Mouse (Mus musculus): Measurements from ENCODE around the gene Ncoa1. TPM values are rescaled to one million over a fixed set of nuclear protein-coding genes. Genes with fewer than 3 reads are reported as not detected.

Gene Ncoa1
- polyA plus RNA-seq, 1 experiment from 2014 or later, result 2.6 TPM

GRCm38 (mm10) chr12:4480250-4480649, 3.3 kb upstream of the Ncoa1 start:
- Histone ChIP-seq H3K4me3 (ENCODE audit: low read depth, low read length) (no peak overlapping the region), H3K9me3 (ENCODE audit: control insufficient read depth, low read length) (no peaks in the 10 kb centered on the region), H3K27ac (ENCODE audit: low read depth, low read length) (no peak overlapping the region), H3K4me2 (no peak overlapping the region), H3K4me1 (replicated peaks; ENCODE audit: control insufficient read depth, insufficient read depth, low read length) (peaks cover 7% of the 10 kb centered on the region), H3K9ac (ENCODE audit: low read depth, low read length) (no peak overlapping the region), H3K27me3 (replicated peaks; ENCODE audit: control insufficient read depth, insufficient read depth, low read length) (peaks cover 15% of the 10 kb centered on the region), H3K36me3 (ENCODE audit: control insufficient read depth, insufficient read depth, low read length) (no peaks in the 10 kb centered on the region)
- ATAC-seq (replicated peaks; ENCODE audit: low FRiP score) (no peak), DNase-seq (ENCODE audit: low spot score) (no peak)
- 83% methylated on average over 4 of the region's 4 CpGs for WGBS

- no peak for DNase-seq (ENCODE audit: low spot score)
- Histone ChIP-seq H3K27me3 (replicated peaks; ENCODE audit: control insufficient read depth, insufficient read depth, low read length) (peaks cover 22% of the 10 kb centered on the region), H3K27ac (ENCODE audit: low read depth, low read length) (no peak overlapping the region), H3K4me2 (no peak overlapping the region), H3K9ac (ENCODE audit: low read depth, low read length) (no peak overlapping the region), H3K9me3 (ENCODE audit: control insufficient read depth, low read length) (no peaks in the 10 kb centered on the region), H3K4me1 (replicated peaks; ENCODE audit: control insufficient read depth, insufficient read depth, low read length) (peaks cover 7% of the 10 kb centered on the region), H3K36me3 (ENCODE audit: control insufficient read depth, insufficient read depth, low read length) (no peaks in the 10 kb centered on the region), H3K4me3 (ENCODE audit: low read depth, low read length) (no peak overlapping the region)
- no peak for ATAC-seq (replicated peaks; ENCODE audit: low FRiP score)
- 76% methylated on average over 3 of the region's 3 CpGs for WGBS
Observed at GRCm38 (mm10) chr12:4479171-4479881, 2.3 kb upstream of the Ncoa1 start.

- no peak for ATAC-seq (replicated peaks; ENCODE audit: low FRiP score)
- no peaks in the 10 kb centered on the region for H3K9me3 ChIP-seq (ENCODE audit: control insufficient read depth, low read length)
Observed at GRCm38 (mm10) chr12:4477941-4478795, 1.2 kb upstream of the Ncoa1 start.

GRCm38 (mm10) chr12:4476291-4476831, 621 bp downstream of the Ncoa1 start:
- under 1% methylated on average over 47 of the region's 73 CpGs for WGBS
- ATAC-seq (replicated peaks; ENCODE audit: low FRiP score) (peak; percentile 75), DNase-seq (ENCODE audit: low spot score) (peak; percentile 69)
- Histone ChIP-seq H3K9me3 (ENCODE audit: control insufficient read depth, low read length) (no peaks in the 10 kb centered on the region), H3K4me3 (ENCODE audit: low read depth, low read length) (peak overlapping the region; percentile 95), H3K9ac (ENCODE audit: low read depth, low read length) (peak overlapping the region; percentile 87), H3K4me2 (peak overlapping the region; percentile 97), H3K27ac (ENCODE audit: low read depth, low read length) (peak overlapping the region; percentile 68; the same call in 1 of the 2 replicates), H3K4me1 (replicated peaks; ENCODE audit: control insufficient read depth, insufficient read depth, low read length) (peaks cover 7% of the 10 kb centered on the region), H3K36me3 (ENCODE audit: control insufficient read depth, insufficient read depth, low read length) (no peaks in the 10 kb centered on the region), H3K27me3 (replicated peaks; ENCODE audit: control insufficient read depth, insufficient read depth, low read length) (peaks cover 33% of the 10 kb centered on the region)

More at GRCm38 (mm10) chr12:4477941-4478795, 1.2 kb upstream of the Ncoa1 start:
- no peak for DNase-seq (ENCODE audit: low spot score)
- no peak overlapping the region for H3K4me2 ChIP-seq
- no peaks in the 10 kb centered on the region for H3K36me3 ChIP-seq (ENCODE audit: control insufficient read depth, insufficient read depth, low read length)
- H3K4me1 ChIP-seq (replicated peaks; ENCODE audit: control insufficient read depth, insufficient read depth, low read length), result peaks cover 7% of the 10 kb centered on the region
- peaks cover 33% of the 10 kb centered on the region for H3K27me3 ChIP-seq (replicated peaks; ENCODE audit: control insufficient read depth, insufficient read depth, low read length)
- 66% methylated on average over 6 of the region's 6 CpGs for WGBS
- no peak overlapping the region for H3K27ac ChIP-seq (ENCODE audit: low read depth, low read length)
- no peak overlapping the region; the same call in 1 of the 2 replicates for H3K4me3 ChIP-seq (ENCODE audit: low read depth, low read length)
- no peak overlapping the region for H3K9ac ChIP-seq (ENCODE audit: low read depth, low read length)

GRCm38 (mm10) chr12:4475251-4475993, 1.6 kb downstream of the Ncoa1 start:
- Histone ChIP-seq H3K4me1 (replicated peaks; ENCODE audit: control insufficient read depth, insufficient read depth, low read length) (peaks cover 7% of the 10 kb centered on the region), H3K9ac (ENCODE audit: low read depth, low read length) (no peak overlapping the region), H3K27ac (ENCODE audit: low read depth, low read length) (no peak overlapping the region), H3K36me3 (ENCODE audit: control insufficient read depth, insufficient read depth, low read length) (no peaks in the 10 kb centered on the region), H3K4me3 (ENCODE audit: low read depth, low read length) (peak overlapping the region; percentile 95), H3K27me3 (replicated peaks; ENCODE audit: control insufficient read depth, insufficient read depth, low read length) (peaks cover 33% of the 10 kb centered on the region), H3K9me3 (ENCODE audit: control insufficient read depth, low read length) (no peaks in the 10 kb centered on the region), H3K4me2 (peak overlapping the region; percentile 97)
- ATAC-seq (replicated peaks; ENCODE audit: low FRiP score) (no peak), DNase-seq (ENCODE audit: low spot score) (no peak)
- WGBS, result 12% methylated on average over 18 of the region's 18 CpGs

- ATAC-seq (replicated peaks; ENCODE audit: low FRiP score), result no peak
- Histone ChIP-seq H3K9me3 (ENCODE audit: control insufficient read depth, low read length) (no peaks in the 10 kb centered on the region), H3K9ac (ENCODE audit: low read depth, low read length) (no peak overlapping the region), H3K4me1 (replicated peaks; ENCODE audit: control insufficient read depth, insufficient read depth, low read length) (no peaks in the 10 kb centered on the region), H3K36me3 (ENCODE audit: control insufficient read depth, insufficient read depth, low read length) (no peaks in the 10 kb centered on the region), H3K4me3 (ENCODE audit: low read depth, low read length) (no peak overlapping the region), H3K4me2 (no peak overlapping the region), H3K27me3 (replicated peaks; ENCODE audit: control insufficient read depth, insufficient read depth, low read length) (peaks cover 10% of the 10 kb centered on the region), H3K27ac (ENCODE audit: low read depth, low read length) (no peak overlapping the region)
- 58% methylated on average over 2 of the region's 2 CpGs for WGBS
- no peak for DNase-seq (ENCODE audit: low spot score)
Observed at GRCm38 (mm10) chr12:4469115-4469514, 7.9 kb downstream of the Ncoa1 start.

- Histone ChIP-seq H3K4me3 (ENCODE audit: low read depth, low read length) (no peak overlapping the region), H3K36me3 (ENCODE audit: control insufficient read depth, insufficient read depth, low read length) (no peaks in the 10 kb centered on the region), H3K4me1 (replicated peaks; ENCODE audit: control insufficient read depth, insufficient read depth, low read length) (no peaks in the 10 kb centered on the region), H3K27ac (ENCODE audit: low read depth, low read length) (no peak overlapping the region), H3K9me3 (ENCODE audit: control insufficient read depth, low read length) (no peaks in the 10 kb centered on the region), H3K27me3 (replicated peaks; ENCODE audit: control insufficient read depth, insufficient read depth, low read length) (no peaks in the 10 kb centered on the region), H3K9ac (ENCODE audit: low read depth, low read length) (no peak overlapping the region), H3K4me2 (no peak overlapping the region)
- ATAC-seq (replicated peaks; ENCODE audit: low FRiP score), result no peak
- whole genome bisulfite sequencing, result 83% methylated on average over 2 of the region's 2 CpGs
- DNase-seq (ENCODE audit: low spot score), result no peak
Observed at GRCm38 (mm10) chr12:4463701-4464100, 13.3 kb downstream of the Ncoa1 start.

- H3K27ac ChIP-seq (ENCODE audit: low read depth, low read length), result no peak overlapping the region
- H3K27me3 ChIP-seq (replicated peaks; ENCODE audit: control insufficient read depth, insufficient read depth, low read length), result no peaks in the 10 kb centered on the region
- no peaks in the 10 kb centered on the region for H3K4me1 ChIP-seq (replicated peaks; ENCODE audit: control insufficient read depth, insufficient read depth, low read length)
- DNase-seq (ENCODE audit: low spot score), result no peak
- WGBS, result 58% methylated on average over 1 of the region's 1 CpGs
- no peaks in the 10 kb centered on the region for H3K9me3 ChIP-seq (ENCODE audit: control insufficient read depth, low read length)
- H3K4me2 ChIP-seq, result no peak overlapping the region
- no peak overlapping the region for H3K9ac ChIP-seq (ENCODE audit: low read depth, low read length)
- ATAC-seq (replicated peaks; ENCODE audit: low FRiP score), result no peak
- no peak overlapping the region for H3K4me3 ChIP-seq (ENCODE audit: low read depth, low read length)
- no peaks in the 10 kb centered on the region for H3K36me3 ChIP-seq (ENCODE audit: control insufficient read depth, insufficient read depth, low read length)
Observed at GRCm38 (mm10) chr12:4462420-4462819, 14.6 kb downstream of the Ncoa1 start.
